In genomic region chr14:61769881-61770280, GRCm38 (mm10) we compare ENCODE assay signal across 29 mouse cellular contexts.
DNase-seq lines count a peak whose midpoint lies in the region; ATAC-seq lines count a peak whose summit lies in the region.
"Had no signal": no experiment of that assay in that cellular context is flagged by ENCODE, and none has a peak within 500 bp of the region (broad histone marks: within the 10 kb centered on the region; RNA-seq: fewer than 3 reads in every experiment).

No protein-coding gene starts in this region.

- H3K4me1 ChIP-seq in neural tube, embryonic 15.5 days = peaks cover 9% of the 10 kb centered on the region
- H3K4me1 ChIP-seq: forebrain, embryonic 10.5 days; lung, embryonic 15.5 days; megakaryocyte, embryonic 14.5 days; midbrain, embryonic 12.5 days; neural tube, embryonic 12.5 days had no signal

- H3K36me3 ChIP-seq in neural tube, embryonic 15.5 days = no peaks in the 10 kb centered on the region
- H3K36me3 ChIP-seq: embryonic facial prominence, embryonic 13.5 days; forebrain, embryonic 10.5 days; forebrain, embryonic 15.5 days; heart, embryonic 12.5 days; limb, embryonic 13.5 days; lung, embryonic 15.5 days; midbrain, embryonic 12.5 days; neural tube, embryonic 12.5 days had no signal

- WGBS in neural tube, embryonic 15.5 days = 73% methylated on average over 5 of the region's 5 CpGs

- no peaks in the 10 kb centered on the region for H3K27me3 ChIP-seq in neural tube, embryonic 15.5 days (replicated peaks)
- H3K27me3 ChIP-seq: embryonic facial prominence, embryonic 13.5 days; forebrain, embryonic 15.5 days; heart, embryonic 12.5 days; limb, embryonic 13.5 days; lung, embryonic 15.5 days; midbrain, embryonic 12.5 days; neural tube, embryonic 12.5 days had no signal

- H3K9me3 ChIP-seq in neural tube, embryonic 15.5 days (replicated peaks) = no peaks in the 10 kb centered on the region
- H3K9me3 ChIP-seq: embryonic facial prominence, embryonic 13.5 days; forebrain, embryonic 10.5 days; forebrain, embryonic 15.5 days; heart, embryonic 12.5 days; limb, embryonic 13.5 days; lung, embryonic 15.5 days; megakaryocyte, embryonic 14.5 days; midbrain, embryonic 12.5 days; neural tube, embryonic 12.5 days had no signal

- no peak overlapping the region for H3K27ac ChIP-seq in neural tube, embryonic 15.5 days (replicated peaks)
- H3K27ac ChIP-seq: embryonic facial prominence, embryonic 13.5 days; forebrain, embryonic 10.5 days; forebrain, embryonic 15.5 days; heart, adult 2 months; hindbrain, embryonic 14.5 days; limb, embryonic 13.5 days; lung, embryonic 15.5 days; midbrain, embryonic 12.5 days; neural tube, embryonic 12.5 days had no signal

- no peak for DNase-seq in frontal cortex, postnatal 10 days (ENCODE audit: low spot score in 2 of 2)
- peak; percentile 38 to 54 for DNase-seq in kidney, postnatal 4 days
- DNase-seq in kidney, postnatal 10 days = no peak
- peak; percentile 23 to 46 for DNase-seq in right cerebral cortex, adult 2 months (ENCODE audit: low spot score in 2 of 2)
- DNase-seq in right cerebral cortex, postnatal 4 days = no peak
- no peak for DNase-seq in thymus, postnatal 0 days (ENCODE audit: low spot score)
- DNase-seq: adrenal gland, postnatal 25 days; cerebellum, adult 18-20 months; cerebellum, postnatal 10 days; heart, adult 2 months; kidney, adult 2 months; lung, postnatal 4 days; right cerebral cortex, postnatal 25 days; spleen, adult 18-20 months; thymus, adult 18-20 months had no signal

- no peak overlapping the region for H3K4me3 ChIP-seq in neural tube, embryonic 15.5 days (replicated peaks)
- H3K4me3 ChIP-seq: embryonic facial prominence, embryonic 13.5 days; forebrain, embryonic 10.5 days; forebrain, embryonic 15.5 days; heart, adult 2 months; heart, embryonic 12.5 days; limb, embryonic 13.5 days; lung, embryonic 15.5 days; megakaryocyte, embryonic 14.5 days; midbrain, embryonic 12.5 days; myocyte; neural tube, embryonic 12.5 days had no signal

- no peak overlapping the region for H3K9ac ChIP-seq in neural tube, embryonic 15.5 days (replicated peaks)
- H3K9ac ChIP-seq: embryonic facial prominence, embryonic 13.5 days; forebrain, embryonic 15.5 days; heart, embryonic 12.5 days; hindbrain, embryonic 14.5 days; limb, embryonic 13.5 days; lung, embryonic 15.5 days; midbrain, embryonic 12.5 days; neural tube, embryonic 12.5 days had no signal

- no peak overlapping the region for H3K4me2 ChIP-seq in neural tube, embryonic 15.5 days
- H3K4me2 ChIP-seq: embryonic facial prominence, embryonic 13.5 days; forebrain, embryonic 15.5 days; heart, embryonic 12.5 days; hindbrain, embryonic 14.5 days; limb, embryonic 13.5 days; liver, embryonic 11.5 days; lung, embryonic 15.5 days; midbrain, embryonic 12.5 days; neural tube, embryonic 12.5 days had no signal

- peak; percentile 44; the same call in 1 of the 2 replicates for ATAC-seq in frontal cortex, adult (ENCODE audit: low TSS enrichment)
- no peak for ATAC-seq in neural tube, embryonic 15.5 days (ENCODE audit: low FRiP score)
- ATAC-seq: forebrain, embryonic 15.5 days had no signal

Comparison
In these comparisons a context has a peak if more than half of its experiments do, and no peak if none do; other contexts are left out.
1. DNase-seq: peak in kidney, postnatal 4 days (2 of 2) and right cerebral cortex, adult 2 months (2 of 2); none in frontal cortex, postnatal 10 days (0 of 2), kidney, postnatal 10 days (single experiment), right cerebral cortex, postnatal 4 days (single experiment) and thymus, postnatal 0 days (single experiment).